Mouse (Mus musculus): ENCODE measurements around the gene 1810010H24Rik. TPM values are rescaled to one million over a fixed set of nuclear protein-coding genes. Genes with fewer than 3 reads are reported as not detected.
"Not testable (repeated sequence)": the region's sequence is repeated elsewhere in the genome, so short reads cannot be mapped to it uniquely, and the experiment has no call there.

Gene 1810010H24Rik
- total RNA-seq, 2 experiments from 2014 or later, result 2.5 TPM; not detected in 1

GRCm38 (mm10) chr11:107011669-107012323 lies 13.7 kb upstream of the 1810010H24Rik start:
- 0 out of 2 replicates have a peak, but pooled peaks have one; percentile 16 for ATAC-seq (replicated peaks; ENCODE audit: low FRiP score, poor library complexity, severe bottlenecking)

GRCm38 (mm10) chr11:107012324-107013017 lies 13.0 kb upstream of the 1810010H24Rik start:
- peak; percentile 95 for ATAC-seq (replicated peaks; ENCODE audit: low FRiP score, poor library complexity, severe bottlenecking)

- ATAC-seq (replicated peaks; ENCODE audit: low FRiP score, poor library complexity, severe bottlenecking), result no peak
These were observed 11.4 kb upstream of the 1810010H24Rik start for GRCm38 (mm10) chr11:107014020-107014585.

GRCm38 (mm10) chr11:107014597-107015309 lies 10.7 kb upstream of the 1810010H24Rik start:
- no peak for ATAC-seq (replicated peaks; ENCODE audit: low FRiP score, poor library complexity, severe bottlenecking)

GRCm38 (mm10) chr11:107015535-107016187 lies 9.8 kb upstream of the 1810010H24Rik start:
- ATAC-seq (replicated peaks; ENCODE audit: low FRiP score, poor library complexity, severe bottlenecking), result not testable (repeated sequence)

GRCm38 (mm10) chr11:107016893-107017292 lies 8.6 kb upstream of the 1810010H24Rik start:
- no peak for ATAC-seq (replicated peaks; ENCODE audit: low FRiP score, poor library complexity, severe bottlenecking)

- ATAC-seq (replicated peaks; ENCODE audit: low FRiP score, poor library complexity, severe bottlenecking), result no peak
These were observed 8.1 kb upstream of the 1810010H24Rik start for GRCm38 (mm10) chr11:107017339-107017886.

- ATAC-seq (replicated peaks; ENCODE audit: low FRiP score, poor library complexity, severe bottlenecking), result peak; percentile 62; the same call in 1 of the 2 replicates
These were observed 6.9 kb upstream of the 1810010H24Rik start for GRCm38 (mm10) chr11:107018606-107019005.

GRCm38 (mm10) chr11:107019318-107019717 lies 6.2 kb upstream of the 1810010H24Rik start:
- ATAC-seq (replicated peaks; ENCODE audit: low FRiP score, poor library complexity, severe bottlenecking), result no peak

GRCm38 (mm10) chr11:107019722-107020121 lies 5.8 kb upstream of the 1810010H24Rik start:
- ATAC-seq (replicated peaks; ENCODE audit: low FRiP score, poor library complexity, severe bottlenecking), result not testable (repeated sequence)

GRCm38 (mm10) chr11:107022050-107022683 lies 3.3 kb upstream of the 1810010H24Rik start:
- ATAC-seq (replicated peaks; ENCODE audit: low FRiP score, poor library complexity, severe bottlenecking), result no peak

GRCm38 (mm10) chr11:107024406-107024805 lies 1.1 kb upstream of the 1810010H24Rik start:
- ATAC-seq (replicated peaks; ENCODE audit: low FRiP score, poor library complexity, severe bottlenecking), result no peak

GRCm38 (mm10) chr11:107026554-107027430 lies 1.3 kb downstream of the 1810010H24Rik start:
- ATAC-seq (replicated peaks; ENCODE audit: low FRiP score, poor library complexity, severe bottlenecking), result no peak

GRCm38 (mm10) chr11:107027431-107028274 lies 2.2 kb downstream of the 1810010H24Rik start:
- ATAC-seq (replicated peaks; ENCODE audit: low FRiP score, poor library complexity, severe bottlenecking), result peak; percentile 68

GRCm38 (mm10) chr11:107028275-107028618 lies 2.8 kb downstream of the 1810010H24Rik start:
- no peak for ATAC-seq (replicated peaks; ENCODE audit: low FRiP score, poor library complexity, severe bottlenecking)

GRCm38 (mm10) chr11:107028754-107029153 lies 3.3 kb downstream of the 1810010H24Rik start:
- no peak for ATAC-seq (replicated peaks; ENCODE audit: low FRiP score, poor library complexity, severe bottlenecking)

- ATAC-seq (replicated peaks; ENCODE audit: low FRiP score, poor library complexity, severe bottlenecking), result no peak
These were observed 4.1 kb downstream of the 1810010H24Rik start for GRCm38 (mm10) chr11:107029536-107029935.

Measured in erythroid progenitor cell, adult 5-6 weeks (primary cell).